Mouse (Mus musculus): ENCODE measurements at regions not wholly inside any gene's neighbourhood (a gene's known extent, or its start where the extent isn't known, plus 50 kb on each side); places are given as distances from the start of the nearest gene placed in this dataset.

- TF ChIP-seq CTCF (IDR thresholded peaks at IDR 0.05; ENCODE audit: control insufficient read depth, insufficient read depth, insufficient read length) (no peak), MAX (IDR thresholded peaks at IDR 0.05) (no peak)
Measured at GRCm38 (mm10) chr15:51574538-51575105, 2310.1 kb upstream of the Gm7489 start.
